Mouse (Mus musculus) left cerebral cortex, adult 2 months (tissue): ENCODE data around the gene Diexf. TPM values are rescaled to one million over a fixed set of nuclear protein-coding genes. Genes with fewer than 3 reads are reported as not detected.

Experiments used
- DNase-seq, 2 experiments: peaks; one replicate each; pipeline ENCODE4 v3.0.0; 2021 to 2022; ENCODE audit warnings: low spot score in 2 of 2, mixed read lengths in 1 of 2; ENCODE audit errors: extremely low spot score in 1 of 2
- H3K27ac ChIP-seq: fragments of 200-600 bp; 2 replicates; pipeline ENCODE4 v1.8.1; 2022
- H3K4me3 ChIP-seq: fragments of 200-600 bp; 2 replicates; pipeline ENCODE4 v1.8.1; 2022
- CTCF ChIP-seq: fragments of 200-600 bp; IDR thresholded peaks from 2 replicates; pipeline ENCODE4 v1.8.1; 2022; ENCODE audit warnings: antibody characterized with exemption, mild to moderate bottlenecking, moderate library complexity
- intact Hi-C: fragments of 180-260 bp; cut with DNase I; formaldehyde crosslinking; loops from one replicate; pipeline ENCODE4 v1.15.1; 2025
- total RNA-seq, 2 experiments: library from RNA; stranded (reverse); gene quantifications; 2 replicates each; pipeline ENCODE4 v1.2.3; 2021

Diexf gene
- total RNA-seq, 2 experiments from 2014 or later: 20.9 to 25.5 TPM

GRCm38 (mm10) chr1:193132385-193132784, 2.3 kb upstream of the Diexf start:
- no peak for TF ChIP-seq CTCF
- intact Hi-C loops: no loop called here
- DNase-seq: no peak
- Histone ChIP-seq H3K4me3 (no peak overlapping the region), H3K27ac (no peak overlapping the region)

GRCm38 (mm10) chr1:193131311-193131948, 1.4 kb upstream of the Diexf start:
- DNase-seq: no peak
- Histone ChIP-seq H3K4me3 (no peak overlapping the region), H3K27ac (no peak overlapping the region)
- intact Hi-C loops: no loop called here
- no peak for TF ChIP-seq CTCF

- intact Hi-C loops: loop anchor here (1.0 kb wide), 1 partner anchor 42 kb away; no protein-coding TSS in a partner anchor
- H3K27ac ChIP-seq: peak overlapping the region; percentile 84
- no peak for DNase-seq
- H3K4me3 ChIP-seq: peak overlapping the region; percentile 80
- TF ChIP-seq CTCF: no peak
Observed at GRCm38 (mm10) chr1:193130839-193131238, 767 bp upstream of the Diexf start.

GRCm38 (mm10) chr1:193130456-193130825, 369 bp upstream of the Diexf start:
- Histone ChIP-seq H3K4me3 (peak overlapping the region; percentile 80), H3K27ac (peak overlapping the region; percentile 84)
- intact Hi-C loops: loop anchor here (1.0 kb wide), 1 partner anchor 43 kb away; no protein-coding TSS in a partner anchor
- DNase-seq: no peak
- no peak for TF ChIP-seq CTCF

GRCm38 (mm10) chr1:193129321-193129720, 751 bp downstream of the Diexf start:
- DNase-seq: no peak
- no peak for TF ChIP-seq CTCF
- H3K27ac ChIP-seq: peak overlapping the region; percentile 78; the same call in 1 of the 2 replicates
- intact Hi-C loops: loop anchor here (2.0 to 10.0 kb wide), 4 partner anchors 92 to 403 kb away; partner anchors contain the start of gene Syt14
- peak overlapping the region; percentile 80 for H3K4me3 ChIP-seq

GRCm38 (mm10) chr1:193128055-193128454, 2.0 kb downstream of the Diexf start:
- intact Hi-C loops: loop anchor here (2.0 to 10.0 kb wide), 4 partner anchors 91 to 401 kb away; partner anchors contain the start of gene Syt14
- no peak for DNase-seq
- Histone ChIP-seq H3K27ac (no peak overlapping the region), H3K4me3 (no peak overlapping the region)
- TF ChIP-seq CTCF: no peak

GRCm38 (mm10) chr1:193125835-193126234, 4.2 kb downstream of the Diexf start:
- peak; percentile 54 for TF ChIP-seq CTCF
- H3K4me3 ChIP-seq: no peak overlapping the region
- no peak for DNase-seq
- intact Hi-C loops: loop anchor here (5.0 to 10.0 kb wide), 3 partner anchors 89 to 344 kb away; partner anchors contain the start of gene Syt14
- no peak overlapping the region for H3K27ac ChIP-seq

- intact Hi-C loops: loop anchor here (2.0 to 10.0 kb wide), 3 partner anchors 32 to 218 kb away; no protein-coding TSS in a partner anchor
- Histone ChIP-seq H3K4me3 (no peak overlapping the region), H3K27ac (0 out of 2 replicates have a peak overlapping the region, but pooled peaks have one; percentile 28)
- DNase-seq: no peak
- TF ChIP-seq CTCF: no peak
Observed at GRCm38 (mm10) chr1:193123290-193123689, 6.8 kb downstream of the Diexf start.

GRCm38 (mm10) chr1:193122793-193123192, 7.3 kb downstream of the Diexf start:
- intact Hi-C loops: loop anchor here (2.0 to 10.0 kb wide), 3 partner anchors 32 to 218 kb away; no protein-coding TSS in a partner anchor
- Histone ChIP-seq H3K4me3 (no peak overlapping the region), H3K27ac (peak overlapping the region; percentile 60; the same call in 1 of the 2 replicates)
- peak in 1 of 2 experiments; percentile 37 for DNase-seq
- no peak for TF ChIP-seq CTCF

GRCm38 (mm10) chr1:193112093-193112492, 18.0 kb downstream of the Diexf start:
- no peak overlapping the region for H3K4me3 ChIP-seq
- intact Hi-C loops: no loop called here
- no peak for DNase-seq
- H3K27ac ChIP-seq: no peak overlapping the region
- TF ChIP-seq CTCF: no peak

GRCm38 (mm10) chr1:193102996-193103395, 27.1 kb downstream of the Diexf start:
- no peak for TF ChIP-seq CTCF
- Histone ChIP-seq H3K4me3 (no peak overlapping the region), H3K27ac (peak overlapping the region; percentile 65)
- DNase-seq: peak in 1 of 2 experiments; percentile 27
- intact Hi-C loops: loop anchor here (5.0 kb wide), 1 partner anchor 101 kb away; no protein-coding TSS in a partner anchor

GRCm38 (mm10) chr1:193102556-193102955, 27.5 kb downstream of the Diexf start:
- intact Hi-C loops: loop anchor here (5.0 kb wide), 1 partner anchor 100 kb away; no protein-coding TSS in a partner anchor

More at GRCm38 (mm10) chr1:193102556-193102955, 27.5 kb downstream of the Diexf start:
- peak overlapping the region; percentile 65 for H3K27ac ChIP-seq
- no peak for TF ChIP-seq CTCF
- H3K4me3 ChIP-seq: no peak overlapping the region
- no peak for DNase-seq
